Mouse (Mus musculus) midbrain, embryonic 11.5 days (tissue): Measurements from ENCODE around the gene Samm50. TPM values are rescaled to one million over a fixed set of nuclear protein-coding genes. Genes with fewer than 3 reads are reported as not detected.

Source experiments
- ATAC-seq: fragments of 200-750 bp; cut with Nextera tagmentation; 2 replicates; pipeline ENCODE4 v1.8.0; 2017; ENCODE audit warnings: moderate TSS enrichment, moderate library complexity; ENCODE audit not compliant: low FRiP score
- DNase-seq: peaks from one replicate; pipeline ENCODE4 v3.0.0; 2015; ENCODE audit warnings: low spot score; ENCODE audit errors: missing footprints
- H3K27ac ChIP-seq: fragments of 300-500 bp; sonication (generic); 2 replicates; pipeline ENCODE4 v1.5.1; 2014; ENCODE audit warnings: low read depth, low read length
- H3K27me3 ChIP-seq: fragments of 300-500 bp; sonication (generic); 2 replicates; pipeline ENCODE4 v1.6.1; 2014; ENCODE audit warnings: mild to moderate bottlenecking, low read length, moderate library complexity, mixed read lengths; ENCODE audit not compliant: control insufficient read depth, insufficient read depth
- H3K36me3 ChIP-seq: fragments of 300-500 bp; sonication (generic); 2 replicates; pipeline ENCODE4 v1.6.1; 2014; ENCODE audit warnings: mild to moderate bottlenecking, low read length, moderate library complexity, mixed read lengths; ENCODE audit not compliant: control insufficient read depth, insufficient read depth
- H3K4me1 ChIP-seq: fragments of 300-500 bp; sonication (generic); 2 replicates; pipeline ENCODE4 v1.6.1; 2014; ENCODE audit warnings: low read length; ENCODE audit not compliant: control insufficient read depth, insufficient read depth
- H3K4me2 ChIP-seq: fragments of 300-500 bp; sonication (generic); 2 replicates; pipeline ENCODE4 v1.6.1; 2014; ENCODE audit warnings: mild to moderate bottlenecking, moderate library complexity
- H3K4me3 ChIP-seq: fragments of 300-500 bp; sonication (generic); 2 replicates; pipeline ENCODE4 v1.5.1; 2014; ENCODE audit warnings: low read depth, low read length
- H3K9ac ChIP-seq: fragments of 300-500 bp; sonication (generic); 2 replicates; pipeline ENCODE4 v1.6.1; 2014; ENCODE audit warnings: low read length
- H3K9me3 ChIP-seq: fragments of 300-500 bp; sonication (generic); 2 replicates; pipeline ENCODE4 v1.6.1; 2016; ENCODE audit warnings: low read length; ENCODE audit not compliant: control insufficient read depth
- WGBS: fragments of 180-500 bp; shearing (Covaris S2); extraction: QIAGEN DNeasy Blood & Tissue Kit; methylation state at CpG from one replicate; pipeline ENCODE4 v1.1.7; 2014; 5-methylcytosine and 5-hydroxymethylcytosine counted together
- polyA plus RNA-seq: library from polyadenylated mRNA; unstranded; fragments of >200 nt; fragmentation: Nextera tagmentation; extraction: Ambion mirVana; gene quantifications from 2 replicates; pipeline ENCODE4 v1.2.1, GENCODE M21; 2014

The Samm50 gene
- polyA plus RNA-seq, 1 experiment from 2014 or later = 75.9 TPM

GRCm38 (mm10) chr15:84171166-84171565 lies 20.9 kb upstream of the Samm50 start:
- H3K4me2 ChIP-seq = no peak overlapping the region
- H3K36me3 ChIP-seq = no peaks in the 10 kb centered on the region
- peaks cover 17% of the 10 kb centered on the region for H3K4me1 ChIP-seq
- H3K9me3 ChIP-seq = no peaks in the 10 kb centered on the region
- H3K4me3 ChIP-seq = no peak overlapping the region
- ATAC-seq (no peak), DNase-seq (no peak)
- H3K27me3 ChIP-seq = no peaks in the 10 kb centered on the region
- no peak overlapping the region for H3K9ac ChIP-seq
- WGBS = 85% methylated on average over 7 of the region's 7 CpGs
- H3K27ac ChIP-seq = no peak overlapping the region

- WGBS = 96% methylated on average over 9 of the region's 9 CpGs
- ATAC-seq (no peak), DNase-seq (no peak)
- Histone ChIP-seq H3K4me3 (no peak overlapping the region), H3K9me3 (no peaks in the 10 kb centered on the region), H3K4me1 (no peaks in the 10 kb centered on the region), H3K4me2 (no peak overlapping the region), H3K36me3 (no peaks in the 10 kb centered on the region), H3K9ac (no peak overlapping the region), H3K27me3 (no peaks in the 10 kb centered on the region), H3K27ac (no peak overlapping the region)
These were observed 13.3 kb upstream of the Samm50 start for GRCm38 (mm10) chr15:84178733-84179132.

DNA sequence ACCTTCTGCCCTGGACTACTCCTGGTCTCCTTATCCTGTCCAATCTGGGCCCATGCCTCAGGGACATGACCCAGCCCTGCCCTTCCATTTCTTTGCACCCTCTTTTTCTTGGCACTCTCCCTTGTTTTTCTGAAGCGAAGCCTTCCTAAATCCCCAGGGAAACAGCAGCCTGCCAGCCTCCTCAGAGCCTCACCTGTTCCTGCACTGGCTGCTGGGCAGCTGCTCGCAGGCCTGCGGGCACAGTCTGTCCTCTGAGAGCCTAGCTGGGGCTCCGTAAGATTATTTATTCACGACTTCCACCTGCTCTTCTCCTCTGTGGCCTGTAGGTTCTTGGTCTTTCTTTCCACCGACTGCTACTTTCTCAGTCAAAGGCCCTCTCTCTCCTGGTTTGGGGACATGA lies 10.0 kb upstream of the Samm50 start:
- Histone ChIP-seq H3K4me2 (no peak overlapping the region), H3K27me3 (no peaks in the 10 kb centered on the region), H3K27ac (no peak overlapping the region), H3K4me1 (no peaks in the 10 kb centered on the region), H3K4me3 (no peak overlapping the region), H3K36me3 (no peaks in the 10 kb centered on the region), H3K9ac (no peak overlapping the region), H3K9me3 (no peaks in the 10 kb centered on the region)
- WGBS = 66% methylated on average over 6 of the region's 6 CpGs
- no peak for DNase-seq
- ATAC-seq = no peak

GRCm38 (mm10) chr15:84183967-84184366 lies 8.1 kb upstream of the Samm50 start:
- no peaks in the 10 kb centered on the region for H3K27me3 ChIP-seq
- H3K36me3 ChIP-seq = no peaks in the 10 kb centered on the region
- H3K4me1 ChIP-seq = no peaks in the 10 kb centered on the region
- ATAC-seq = no peak
- no peak overlapping the region for H3K4me3 ChIP-seq
- 50% methylated on average over 1 of the region's 1 CpGs for WGBS
- no peak for DNase-seq
- no peak overlapping the region for H3K27ac ChIP-seq
- H3K4me2 ChIP-seq = no peak overlapping the region
- no peak overlapping the region for H3K9ac ChIP-seq
- no peaks in the 10 kb centered on the region for H3K9me3 ChIP-seq

DNA sequence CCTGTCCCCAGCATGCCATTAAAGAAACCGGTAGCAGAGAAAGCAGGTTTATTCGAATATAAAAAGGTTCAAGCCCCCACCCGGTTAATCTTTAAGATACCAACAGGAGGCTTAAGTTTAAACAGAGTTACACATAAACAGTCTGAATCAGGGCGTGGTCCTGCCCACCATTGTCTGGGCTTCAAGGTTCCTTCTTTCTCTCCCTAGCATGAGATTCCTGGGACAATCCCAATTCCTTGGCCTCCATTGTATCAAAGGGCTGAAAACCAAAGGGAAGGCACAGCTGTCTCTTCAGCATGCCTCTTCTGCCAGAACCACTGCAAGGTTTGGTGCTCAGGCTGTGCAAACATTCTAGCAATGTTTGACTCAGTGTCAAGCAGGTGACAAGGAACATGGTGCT lies 5.8 kb upstream of the Samm50 start:
- H3K36me3 ChIP-seq = no peaks in the 10 kb centered on the region
- no peaks in the 10 kb centered on the region for H3K9me3 ChIP-seq
- no peaks in the 10 kb centered on the region for H3K4me1 ChIP-seq
- WGBS = 50% methylated on average over 4 of the region's 4 CpGs
- H3K4me3 ChIP-seq = no peak overlapping the region
- no peak overlapping the region for H3K27ac ChIP-seq
- no peaks in the 10 kb centered on the region for H3K27me3 ChIP-seq
- no peak overlapping the region for H3K9ac ChIP-seq
- no peak for ATAC-seq
- H3K4me2 ChIP-seq = no peak overlapping the region
- DNase-seq = no peak

DNA sequence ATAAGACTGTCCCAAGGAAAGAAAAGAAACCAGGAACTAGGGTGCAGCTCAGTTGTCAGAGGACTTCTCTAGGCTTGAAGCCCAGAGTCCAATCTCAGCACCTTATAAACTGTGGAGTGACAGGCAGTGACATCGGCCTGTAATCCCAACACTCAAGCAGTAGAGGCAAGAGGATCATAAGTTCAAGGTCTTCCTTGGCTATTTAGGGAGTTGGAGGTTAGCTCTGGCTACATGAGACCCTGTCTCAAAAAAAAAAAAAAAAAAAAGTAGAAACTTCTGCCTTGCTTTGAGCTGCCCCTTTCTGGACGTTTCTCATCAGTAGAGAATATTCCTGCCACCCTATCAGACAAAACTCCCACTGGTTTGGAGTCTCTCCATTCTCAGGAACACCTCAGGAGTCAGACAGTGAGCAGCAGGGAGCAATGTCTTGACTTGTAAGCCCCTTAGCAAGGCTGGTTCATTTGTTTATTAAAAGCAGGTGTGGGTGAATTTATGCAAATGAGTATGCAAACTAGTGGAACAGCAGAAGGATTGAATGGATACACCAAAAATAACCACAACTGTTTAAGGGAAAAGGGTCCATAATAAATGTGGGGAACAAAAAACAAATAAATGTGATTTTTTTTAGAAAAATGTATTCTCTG lies 3.0 kb upstream of the Samm50 start:
- 65% methylated on average over 2 of the region's 2 CpGs for whole genome bisulfite sequencing
- no peaks in the 10 kb centered on the region for H3K27me3 ChIP-seq
- no peak for ATAC-seq

GRCm38 (mm10) chr15:84189881-84190280 lies 2.2 kb upstream of the Samm50 start:
- H3K4me3 ChIP-seq = no peak overlapping the region
- ATAC-seq (0 out of 2 replicates have a peak, but pooled peaks have one; percentile 17), DNase-seq (no peak)
- no peaks in the 10 kb centered on the region for H3K9me3 ChIP-seq
- WGBS = 57% methylated on average over 3 of the region's 3 CpGs
- no peaks in the 10 kb centered on the region for H3K27me3 ChIP-seq
- no peak overlapping the region for H3K27ac ChIP-seq
- no peaks in the 10 kb centered on the region for H3K36me3 ChIP-seq
- peaks cover 6% of the 10 kb centered on the region; the same call in 1 of the 2 replicates for H3K4me1 ChIP-seq
- H3K4me2 ChIP-seq = no peak overlapping the region
- no peak overlapping the region for H3K9ac ChIP-seq

More for the DNA sequence above, 3.0 kb upstream of the Samm50 start:
- H3K27ac ChIP-seq = no peak overlapping the region
- H3K4me1 ChIP-seq = peaks cover 6% of the 10 kb centered on the region; the same call in 1 of the 2 replicates
- no peak overlapping the region for H3K9ac ChIP-seq
- no peak overlapping the region for H3K4me3 ChIP-seq
- H3K36me3 ChIP-seq = no peaks in the 10 kb centered on the region
- DNase-seq = no peak
- H3K4me2 ChIP-seq = no peak overlapping the region
- H3K9me3 ChIP-seq = no peaks in the 10 kb centered on the region

GRCm38 (mm10) chr15:84191724-84192057 lies 350 bp upstream of the Samm50 start:
- Histone ChIP-seq H3K4me3 (peak overlapping the region; percentile 83), H3K27me3 (no peaks in the 10 kb centered on the region), H3K27ac (peak overlapping the region; percentile 77), H3K9ac (peak overlapping the region; percentile 85), H3K4me2 (peak overlapping the region; percentile 65), H3K36me3 (0 out of 2 replicates have a peak, but pooled peaks cover 2% of the 10 kb centered on the region), H3K9me3 (no peaks in the 10 kb centered on the region), H3K4me1 (peaks cover 6% of the 10 kb centered on the region; the same call in 1 of the 2 replicates)
- ATAC-seq (peak; percentile 54; the same call in 1 of the 2 replicates), DNase-seq (no peak)
- 2% methylated on average over 9 of the region's 9 CpGs for WGBS

DNA sequence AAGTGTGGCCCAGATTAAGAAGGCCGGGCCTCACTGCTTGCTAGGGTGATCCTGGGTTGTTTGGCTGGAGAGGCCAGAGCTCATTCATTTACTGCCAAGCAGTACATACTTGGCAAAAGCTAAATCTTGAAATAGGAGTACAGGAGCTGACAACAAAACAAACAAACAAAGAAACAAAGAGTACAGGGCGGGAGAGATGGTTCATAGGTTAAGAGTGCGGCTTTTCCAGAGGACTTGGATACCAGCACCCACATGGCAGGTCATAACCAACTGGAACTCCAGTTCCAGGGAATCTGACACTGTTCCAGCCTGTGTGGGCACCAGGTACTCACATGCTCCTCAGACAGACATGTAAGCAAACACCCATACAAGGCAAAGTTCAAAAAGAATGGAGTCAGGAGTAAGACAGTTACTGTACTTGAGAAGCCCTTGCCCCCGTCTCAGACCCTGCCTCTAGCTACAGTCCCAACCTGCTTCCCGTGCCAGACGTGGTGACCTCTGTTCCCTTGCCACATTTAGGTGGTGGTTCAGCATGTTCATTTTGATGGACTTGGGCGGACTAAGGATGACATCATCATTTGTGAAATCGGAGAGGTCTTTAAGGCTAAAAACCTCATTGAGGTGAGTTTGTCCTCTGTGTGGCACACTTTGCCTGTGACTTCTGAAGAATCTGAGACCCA lies 4.6 kb downstream of the Samm50 start:
- Histone ChIP-seq H3K27ac (no peak overlapping the region), H3K4me3 (no peak overlapping the region), H3K4me2 (no peak overlapping the region), H3K4me1 (peaks cover 6% of the 10 kb centered on the region; the same call in 1 of the 2 replicates), H3K9me3 (no peaks in the 10 kb centered on the region), H3K9ac (no peak overlapping the region), H3K36me3 (peaks cover 24% of the 10 kb centered on the region), H3K27me3 (no peaks in the 10 kb centered on the region)
- DNase-seq = no peak
- no peak for ATAC-seq
- WGBS = 86% methylated on average over 8 of the region's 8 CpGs
